Mouse (Mus musculus) neural tube, embryonic 10.5 days (tissue): ENCODE results near the gene Unc13c.

Experiments
- DNase-seq: peaks from one replicate; pipeline ENCODE4 v3.0.0-alpha.2; 2017; ENCODE audit warnings: low spot score; ENCODE audit errors: extremely low spot score

Gene Unc13c

DNA sequence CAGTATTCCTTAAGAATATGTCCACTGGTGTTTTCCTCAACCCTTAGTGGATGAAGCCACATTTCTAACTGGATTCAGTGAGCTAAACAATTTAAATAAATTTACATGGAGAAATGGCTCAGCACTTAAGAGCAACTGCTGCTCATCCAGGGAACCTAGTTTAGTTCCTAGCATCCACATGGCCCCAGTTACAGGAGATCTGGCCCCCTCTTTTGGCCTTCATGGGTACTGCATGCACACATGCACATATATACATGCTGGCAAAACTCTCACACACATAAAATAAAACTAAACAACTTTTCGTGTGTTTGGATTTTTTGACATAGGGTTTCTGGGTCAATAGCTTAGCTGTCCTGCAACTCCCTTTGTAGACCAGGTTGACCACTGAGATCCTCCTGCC lies 330.6 kb downstream of the Unc13c start:
- DNase-seq, result no peak

DNA sequence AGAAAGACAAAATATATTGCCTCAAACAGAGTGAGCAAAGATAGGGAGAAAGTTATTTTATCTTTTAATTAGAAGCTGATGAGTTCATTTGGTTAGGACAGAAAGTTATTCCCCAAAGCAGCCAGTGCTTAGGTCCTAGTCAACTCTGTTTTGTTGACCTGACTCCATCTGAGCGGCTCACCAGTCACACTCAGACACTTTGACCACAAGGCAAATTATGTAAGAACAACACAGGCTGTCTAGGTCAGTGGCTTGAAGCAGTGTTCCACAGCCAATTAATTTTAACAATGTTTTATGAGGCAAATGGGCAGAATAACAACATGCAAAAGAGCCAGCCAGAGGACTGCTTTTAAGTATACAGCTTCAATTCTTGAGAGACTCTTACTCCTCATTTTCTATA lies 343.6 kb downstream of the Unc13c start:
- no peak for DNase-seq

- no peak for DNase-seq
Measured at GRCm38 (mm10) chr9:73612896-73613295, 355.9 kb downstream of the Unc13c start.

DNA sequence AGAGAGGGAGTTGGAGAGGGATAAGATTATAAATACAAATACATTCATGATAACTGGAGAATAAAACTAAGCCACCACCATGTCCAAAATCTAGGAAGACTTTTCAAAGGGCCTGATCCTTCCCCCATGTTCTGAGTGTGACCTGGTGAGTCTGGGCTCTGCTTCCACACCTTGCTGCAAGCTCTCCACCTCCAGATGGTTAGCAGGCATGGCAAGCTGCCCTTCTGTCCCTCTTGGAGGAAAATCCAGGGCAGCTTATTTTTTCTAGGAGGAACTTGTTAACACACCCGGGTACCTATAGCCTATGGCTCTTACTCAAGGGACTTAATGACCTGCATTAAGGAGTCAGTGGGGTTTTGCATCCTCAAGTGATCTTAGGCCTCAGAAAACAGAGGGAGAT lies 364.8 kb downstream of the Unc13c start:
- no peak for DNase-seq

GRCm38 (mm10) chr9:73565558-73565957 lies 403.2 kb downstream of the Unc13c start:
- DNase-seq, result no peak

- DNase-seq, result no peak
Measured at GRCm38 (mm10) chr9:73560037-73560436, 408.7 kb downstream of the Unc13c start.

- DNase-seq, result peak; percentile 60
Measured at GRCm38 (mm10) chr9:73557805-73558204, 411.0 kb downstream of the Unc13c start.

DNA sequence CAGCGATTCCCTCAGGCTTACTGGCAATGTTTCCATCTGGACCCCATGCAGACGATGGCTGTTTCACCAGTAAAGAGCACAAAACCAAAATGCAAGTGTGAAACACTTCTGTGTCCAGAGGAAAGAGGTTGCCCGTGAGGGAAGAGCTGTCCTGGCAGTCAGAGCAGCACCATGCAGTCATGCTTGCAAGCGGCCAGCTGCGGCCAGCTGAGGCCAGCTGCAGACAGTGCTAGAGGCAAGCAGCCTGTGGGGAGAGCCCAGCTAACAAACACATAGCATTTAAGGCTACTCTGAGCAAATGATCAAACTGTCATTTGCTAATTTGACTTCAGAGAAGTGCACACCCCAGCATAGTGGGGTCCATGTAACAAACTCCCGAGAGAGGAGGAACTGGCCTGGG lies 413.4 kb downstream of the Unc13c start:
- no peak for DNase-seq

DNA sequence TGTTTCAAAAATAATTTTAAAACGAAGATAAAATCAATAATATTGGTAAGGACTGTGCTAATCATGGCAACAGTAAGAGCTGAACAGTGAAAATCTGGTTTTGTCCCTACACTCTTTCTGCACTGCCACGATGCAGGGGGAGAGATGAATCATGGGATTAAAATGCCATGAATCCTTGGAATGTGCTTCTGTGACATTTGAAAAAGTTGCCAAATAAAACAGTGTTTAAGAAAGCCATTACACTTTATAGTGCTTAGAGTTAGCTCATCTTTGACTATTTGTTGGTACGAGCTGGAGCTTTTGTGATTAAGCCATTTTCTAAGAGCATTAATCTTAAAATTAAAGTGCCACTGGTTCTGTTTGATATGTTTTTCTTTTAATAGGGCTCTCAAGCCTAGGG lies 496.2 kb downstream of the Unc13c start:
- DNase-seq, result no peak

- DNase-seq, result no peak
Measured at GRCm38 (mm10) chr9:73462027-73462426, 506.7 kb downstream of the Unc13c start.

- DNase-seq, result no peak
Measured at GRCm38 (mm10) chr9:73450009-73450408, 518.8 kb downstream of the Unc13c start.

GRCm38 (mm10) chr9:73449216-73449615 lies 519.5 kb downstream of the Unc13c start:
- DNase-seq, result no peak

DNA sequence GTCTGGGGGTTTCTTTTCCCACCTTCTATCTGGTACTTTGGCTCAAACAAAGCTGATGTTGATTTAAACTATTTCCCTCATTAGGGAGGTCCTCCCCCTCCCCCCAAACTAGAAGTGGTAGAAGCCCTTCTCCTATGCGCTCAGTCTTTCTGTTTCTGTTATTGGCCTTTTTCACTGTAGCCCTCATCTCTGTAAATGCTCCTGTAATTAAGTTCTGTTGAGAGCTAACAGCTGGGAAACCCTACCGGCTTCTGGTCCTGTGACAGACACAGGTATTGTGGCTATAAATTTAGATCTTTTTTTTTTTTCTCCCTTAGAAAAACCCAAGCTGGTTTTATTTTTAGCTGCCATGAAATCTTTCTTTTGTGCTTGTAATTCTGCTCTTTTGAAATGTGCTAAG lies 536.8 kb downstream of the Unc13c start:
- DNase-seq, result no peak
